Mouse (Mus musculus) adipocyte (in vitro differentiated cells): ENCODE results near the gene Kif16b.

Source experiments
- DNase-seq: peaks from one replicate; pipeline ENCODE4 v3.0.0-alpha.2; 2016; ENCODE audit warnings: low spot score

The Kif16b gene

GRCm38 (mm10) chr2:142900862-142901805 lies at the start of gene Kif16b:
Kif16b (minus strand) TSS chr2:142901531.
- peak; percentile 92 for DNase-seq

DNA sequence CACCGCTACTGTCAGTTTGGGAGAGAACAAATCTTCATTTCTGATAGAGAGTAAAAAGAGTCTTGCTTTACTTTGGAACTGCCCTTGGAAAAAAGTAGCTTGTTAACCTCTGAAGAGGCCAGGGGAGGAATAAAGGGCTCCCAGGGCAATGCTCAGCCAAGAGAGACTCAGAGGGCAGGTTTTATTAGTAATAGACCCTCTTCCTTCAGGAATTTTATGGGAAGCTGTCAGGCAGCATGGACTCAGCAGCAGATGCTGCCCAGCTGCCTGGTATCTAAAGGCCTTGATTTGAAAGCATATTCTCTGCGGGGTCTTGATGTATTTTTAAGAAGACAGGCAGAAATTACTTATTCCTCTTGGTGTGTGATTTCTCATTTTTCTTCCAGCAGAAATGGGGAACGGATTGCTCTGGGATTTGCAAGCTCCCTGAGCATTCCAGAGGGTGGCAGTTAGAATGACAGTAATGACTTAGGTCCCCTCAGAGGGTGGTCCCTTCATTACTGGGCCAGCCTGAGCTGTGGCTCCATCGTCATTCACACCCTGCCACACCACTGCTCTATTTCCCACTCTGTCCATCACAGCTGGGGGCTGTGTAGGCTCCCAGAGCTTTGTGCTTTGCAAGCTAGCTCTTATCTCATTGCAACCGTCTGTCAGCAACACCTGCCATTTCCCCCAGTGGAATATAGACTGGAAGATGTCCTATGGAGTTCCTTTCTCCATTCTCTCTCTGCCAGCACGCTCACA lies 39.7 kb upstream of the Kif16b start:
- no peak for DNase-seq

- DNase-seq = no peak
These were observed 29.1 kb upstream of the Kif16b start for GRCm38 (mm10) chr2:142930445-142930844.

DNA sequence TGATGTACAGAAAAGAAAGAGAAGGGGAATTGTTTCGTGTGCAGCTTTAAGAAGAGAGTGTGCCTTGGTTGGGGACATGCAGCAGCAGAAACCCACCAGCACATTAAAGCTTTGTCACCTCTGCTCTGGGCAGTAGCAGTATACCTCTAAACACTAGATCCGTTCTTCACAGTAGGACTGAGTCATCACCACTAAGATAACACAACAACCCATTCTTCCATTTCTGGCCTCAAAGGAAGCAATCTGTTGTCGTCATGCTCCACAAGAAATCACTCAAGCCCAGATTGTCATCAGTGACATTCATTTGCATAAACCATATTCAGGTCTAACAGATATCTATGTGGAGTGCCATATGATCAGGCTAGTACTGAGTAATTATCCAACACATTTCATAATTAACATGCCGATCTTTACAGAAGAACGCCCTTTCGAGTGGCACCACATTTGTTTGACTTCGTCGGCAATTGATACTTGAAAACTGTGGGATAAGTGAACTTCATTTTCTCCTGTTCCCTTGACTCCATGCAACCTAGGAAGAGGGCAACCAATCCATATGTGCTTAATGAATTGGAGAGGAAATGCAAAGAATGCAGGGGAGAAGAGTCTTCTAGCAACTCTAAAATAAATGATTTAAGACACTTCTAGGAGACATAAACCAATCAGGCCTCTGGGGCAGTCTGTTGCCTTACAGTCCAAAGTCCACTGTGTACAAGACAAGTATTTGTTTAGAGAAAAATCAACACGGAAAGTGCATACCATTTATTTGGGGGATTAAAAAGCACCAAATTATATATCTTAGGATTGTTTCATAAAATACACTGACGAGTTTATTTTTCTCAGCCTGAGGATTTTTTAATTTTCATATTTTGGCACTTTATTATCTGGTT lies 28.1 kb upstream of the Kif16b start:
- no peak for DNase-seq

- no peak for DNase-seq
These were observed 9.6 kb upstream of the Kif16b start for GRCm38 (mm10) chr2:142910808-142911388.

DNA sequence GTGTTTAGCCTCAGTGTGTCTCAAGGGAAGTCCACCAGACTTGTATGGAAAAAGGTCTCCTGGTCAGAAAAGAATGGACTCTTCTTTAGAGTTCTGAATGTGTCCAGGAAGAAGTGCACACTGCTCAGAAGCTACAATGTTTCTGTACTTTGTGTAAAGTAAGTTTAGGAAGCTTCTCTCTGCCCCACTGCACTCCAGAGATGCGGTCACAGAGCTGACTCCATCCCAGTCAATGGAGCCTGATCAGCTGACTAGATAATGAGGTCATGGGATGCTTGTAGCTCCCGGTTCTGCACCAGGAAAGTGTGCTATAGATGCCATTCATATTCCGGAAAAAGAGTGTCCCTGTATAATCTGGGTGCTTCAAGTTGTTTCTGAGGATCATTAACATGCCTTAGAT lies 7.9 kb upstream of the Kif16b start:
- DNase-seq = no peak

DNA sequence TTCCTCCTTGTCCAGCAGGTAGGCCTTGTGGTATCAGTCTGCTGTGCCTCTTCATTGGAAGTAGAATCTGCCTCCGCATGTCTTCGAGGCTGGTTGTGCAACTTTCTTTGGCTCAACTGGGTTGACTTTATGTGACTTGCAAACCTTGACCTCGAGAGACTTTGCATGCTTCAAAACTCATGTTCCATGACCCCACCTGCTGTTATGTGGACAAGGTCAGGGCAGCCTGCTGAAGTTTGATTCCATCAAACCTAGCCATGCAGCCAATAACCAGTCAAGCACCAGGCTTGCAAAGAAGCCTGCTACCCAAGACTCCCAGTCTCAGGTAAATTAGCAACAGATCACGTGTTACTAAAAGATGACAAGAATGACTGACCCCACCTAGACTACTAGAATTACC lies 5.7 kb upstream of the Kif16b start:
- no peak for DNase-seq

- peak; percentile 98 for DNase-seq
These were observed 1.9 kb upstream of the Kif16b start for GRCm38 (mm10) chr2:142902905-142903895.

DNA sequence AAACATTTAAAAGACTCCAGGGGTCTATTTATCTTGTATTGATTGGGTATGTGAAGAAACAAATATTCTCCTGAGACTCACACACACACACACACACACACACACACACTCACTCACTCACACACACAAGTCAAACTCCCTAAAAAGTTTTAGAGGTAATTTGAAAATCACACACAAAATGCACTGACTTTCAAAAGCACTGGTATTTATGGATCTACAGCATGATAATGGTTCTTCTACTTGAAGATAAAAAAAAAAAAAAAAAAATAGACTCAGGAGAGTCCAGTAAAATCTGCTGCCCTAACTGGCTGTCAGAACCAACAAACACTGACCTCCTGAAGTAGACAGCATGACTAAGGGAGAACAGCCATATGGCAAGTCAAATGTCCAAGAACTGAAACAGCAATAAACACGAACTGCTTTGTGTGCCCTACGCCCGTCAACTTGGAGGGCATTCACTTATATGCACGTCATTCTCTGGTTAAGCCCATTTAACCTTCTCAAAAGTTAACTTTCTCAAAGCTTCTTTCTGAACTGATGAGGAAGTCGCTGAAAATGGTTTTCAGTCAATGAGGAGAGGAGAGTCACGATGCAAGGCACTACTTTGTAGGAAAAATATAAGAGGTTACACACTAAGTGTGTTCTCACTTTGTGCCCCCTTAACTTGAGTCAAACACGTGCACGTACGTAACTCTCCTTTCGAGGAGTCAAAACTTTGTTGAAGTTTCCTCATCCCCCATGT lies 1.0 kb downstream of the Kif16b start:
- peak; percentile 25 for DNase-seq

DNA sequence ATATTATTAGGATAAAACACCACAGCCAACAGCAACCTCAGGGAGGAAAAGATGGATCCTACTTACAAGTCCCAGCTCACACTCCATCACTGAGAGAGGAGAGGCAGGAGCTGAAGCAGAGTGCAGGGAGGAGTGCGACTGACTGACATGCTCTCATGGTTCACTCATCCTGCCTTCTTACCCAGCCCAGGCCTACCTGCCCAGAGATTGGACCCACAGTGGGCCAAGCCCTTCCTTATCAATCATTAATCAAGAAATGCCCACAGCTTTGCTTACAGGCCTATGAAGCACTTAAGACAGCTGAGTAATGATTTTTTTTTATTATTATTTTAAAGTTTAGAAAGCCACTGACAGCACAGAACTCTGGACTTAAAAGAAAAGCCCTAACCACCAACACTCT lies 7.6 kb downstream of the Kif16b start:
- no peak for DNase-seq

- no peak for DNase-seq
These were observed 10.0 kb downstream of the Kif16b start for GRCm38 (mm10) chr2:142891283-142891682.

DNA sequence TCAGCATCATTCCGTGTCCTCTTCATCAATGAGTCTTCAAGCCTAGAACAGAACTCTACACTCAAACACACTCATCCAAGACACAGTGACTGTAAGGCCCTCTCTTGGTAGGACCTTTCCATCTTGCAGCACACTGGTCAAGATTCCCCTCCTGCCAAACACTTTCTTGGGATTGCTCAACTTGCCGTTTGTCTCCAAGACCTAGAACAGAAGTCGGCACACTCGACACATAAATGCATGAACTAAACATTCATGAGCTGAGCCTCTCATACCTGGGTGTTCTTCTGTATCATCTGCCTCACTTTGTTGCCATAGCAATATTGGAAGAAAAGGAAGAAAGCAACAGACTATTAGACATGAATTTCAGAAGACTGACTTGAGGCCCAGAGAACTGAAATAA lies 16.9 kb downstream of the Kif16b start:
- DNase-seq = peak; percentile 27

- DNase-seq = no peak
These were observed 17.7 kb downstream of the Kif16b start for GRCm38 (mm10) chr2:142883625-142883994.

DNA sequence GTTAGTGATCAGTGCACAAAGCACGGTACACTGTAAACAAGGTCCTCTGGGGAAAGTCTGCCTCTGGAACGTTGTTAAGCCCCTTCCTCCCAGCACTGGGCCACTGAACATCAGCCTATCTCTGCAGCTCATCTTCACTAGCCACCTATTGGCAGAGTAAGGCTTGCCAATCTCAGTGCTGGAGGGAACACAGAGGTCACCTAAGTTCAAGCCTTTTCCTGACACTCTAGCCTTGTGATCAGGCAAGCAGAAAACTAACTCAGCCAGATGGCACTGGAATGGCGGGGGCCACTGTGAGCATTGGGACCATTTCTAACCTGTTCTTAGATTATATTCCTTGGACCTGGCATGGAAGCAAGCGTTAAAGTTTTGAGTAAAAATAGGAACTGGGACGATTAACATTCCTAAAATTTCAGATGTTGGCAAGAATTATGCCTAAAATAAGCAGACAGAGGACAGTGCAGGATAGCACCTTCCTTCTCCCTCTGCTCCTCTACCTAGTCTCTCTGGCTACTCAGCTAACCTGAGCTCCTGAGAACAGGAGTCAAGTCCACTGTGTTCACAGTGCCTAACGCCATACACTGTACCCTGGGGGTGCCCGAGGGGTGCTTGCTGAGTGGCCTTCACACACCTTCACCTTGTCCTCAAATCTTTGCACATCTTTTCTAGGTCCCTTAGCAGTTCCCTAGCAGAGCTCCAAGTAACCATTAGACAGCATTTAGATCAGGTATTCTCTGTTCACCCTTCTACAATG lies 18.3 kb downstream of the Kif16b start:
- peak; percentile 26 for DNase-seq

DNA sequence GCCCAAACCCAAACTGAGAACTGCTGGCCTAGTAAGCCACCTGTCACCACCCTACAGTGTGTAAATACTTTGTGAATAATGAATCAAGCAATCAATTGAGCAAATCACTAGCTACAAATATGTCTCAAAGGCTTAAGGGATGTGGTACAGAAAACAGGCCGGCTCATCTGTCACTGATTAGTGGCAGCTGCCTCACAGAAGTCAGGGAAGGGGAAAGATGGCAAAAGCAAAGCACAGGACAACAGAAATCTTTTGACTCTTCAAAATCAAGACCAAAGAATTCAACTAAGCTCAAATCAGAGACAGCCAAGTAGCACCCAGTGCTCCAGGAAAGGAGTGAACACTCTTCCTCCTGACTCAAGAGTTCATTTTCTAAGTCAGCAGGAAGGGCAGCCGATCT lies 18.9 kb downstream of the Kif16b start:
- DNase-seq = no peak

GRCm38 (mm10) chr2:142881177-142881576 lies 20.2 kb downstream of the Kif16b start:
- no peak for DNase-seq

- no peak for DNase-seq
These were observed 22.0 kb downstream of the Kif16b start for GRCm38 (mm10) chr2:142879257-142879818.

DNA sequence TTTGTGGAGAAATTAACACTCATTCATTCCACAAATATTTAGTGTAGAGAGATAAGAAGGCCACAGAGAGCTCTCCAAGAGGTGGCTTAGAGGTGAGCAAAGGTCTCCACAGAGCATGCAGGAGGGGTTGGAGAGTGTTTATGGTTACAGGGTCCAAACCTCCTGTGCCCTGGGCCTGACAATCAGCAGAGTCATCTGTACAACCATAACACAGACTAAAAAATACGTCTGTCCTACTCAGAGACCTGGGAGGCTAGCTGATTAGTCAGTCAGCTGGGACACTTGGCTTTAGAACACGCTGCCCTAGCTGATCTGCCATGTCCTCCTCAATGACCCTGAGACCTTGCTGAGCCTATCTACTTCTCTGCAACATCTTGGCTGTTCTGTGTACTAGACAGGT lies 24.7 kb downstream of the Kif16b start:
- no peak for DNase-seq

DNA sequence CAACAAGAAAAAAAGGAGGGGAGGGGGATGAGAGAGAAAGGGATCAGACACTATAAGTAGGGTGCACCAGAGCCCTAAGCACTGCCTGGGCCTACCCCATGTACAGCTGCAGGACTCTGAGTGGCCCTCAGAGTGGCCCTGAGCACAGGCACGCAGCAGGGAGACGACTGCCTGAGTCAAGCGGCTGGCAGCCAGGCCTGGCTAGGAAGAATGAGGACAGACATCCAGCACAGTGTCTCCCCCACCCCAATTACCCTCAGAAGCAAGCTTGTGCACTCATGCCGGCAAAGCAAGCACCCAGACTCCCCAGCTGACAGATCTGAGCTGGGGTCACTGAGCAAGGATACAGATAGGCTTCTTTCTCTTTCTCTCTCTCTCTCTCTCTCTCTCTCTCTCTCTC lies 25.4 kb downstream of the Kif16b start:
- no peak for DNase-seq
